ENCODE assay signal across 8 mouse cellular contexts in genomic region chr2:32288371-32288931, GRCm38 (mm10). TPM values are rescaled to one million over a fixed set of nuclear protein-coding genes. Genes with fewer than 3 reads are reported as not detected.
DNase-seq lines count a peak whose midpoint lies in the region; ATAC-seq and TF ChIP-seq lines count a peak whose summit lies in the region.

No protein-coding gene starts in this region.

- no peak for TF ChIP-seq POLR2A in heart, adult 2 months (IDR thresholded peaks at IDR 0.05; ENCODE audit: insufficient read depth, low read depth, low read length)

- intact Hi-C loops in heart, adult 2 months (cut with DNase I): loop anchor here (2.0 kb wide), 1 partner anchor 150 kb away; no protein-coding TSS in a partner anchor

- ATAC-seq in forebrain, embryonic 16.5 days: peak; percentile 19
- ATAC-seq in liver, embryonic 12.5 days: peak; percentile 59

- H3K36me3 ChIP-seq in heart, adult 2 months (ENCODE audit: control insufficient read depth, insufficient read depth, low read length): peaks cover 2% of the 10 kb centered on the region; the same call in 1 of the 2 replicates
- H3K36me3 ChIP-seq in forebrain, embryonic 16.5 days (ENCODE audit: control insufficient read depth, insufficient read depth): no peaks in the 10 kb centered on the region
- H3K36me3 ChIP-seq in liver, embryonic 12.5 days: peaks cover 41% of the 10 kb centered on the region

- peak overlapping the region; percentile 94 for H3K4me2 ChIP-seq in forebrain, embryonic 16.5 days (ENCODE audit: low read length)
- H3K4me2 ChIP-seq in liver, embryonic 12.5 days: peak overlapping the region; percentile 79

- peaks cover 3% of the 10 kb centered on the region; the same call in 1 of the 2 replicates for H3K4me1 ChIP-seq in heart, adult 2 months (ENCODE audit: control insufficient read depth, insufficient read depth, low read length)
- H3K4me1 ChIP-seq in forebrain, embryonic 16.5 days (replicated peaks; ENCODE audit: control insufficient read depth, insufficient read depth, low read length): peaks cover 22% of the 10 kb centered on the region
- peaks cover 41% of the 10 kb centered on the region for H3K4me1 ChIP-seq in liver, embryonic 12.5 days

- peak overlapping the region; percentile 57 for H3K9ac ChIP-seq in heart, adult 2 months (ENCODE audit: low read depth, low read length)
- peak overlapping the region; percentile 89 for H3K9ac ChIP-seq in forebrain, embryonic 16.5 days (replicated peaks; ENCODE audit: low read depth, low read length)
- H3K9ac ChIP-seq in liver, embryonic 12.5 days: peak overlapping the region; percentile 93

- no peak for TF ChIP-seq CTCF in heart, adult 2 months (IDR thresholded peaks at IDR 0.05)

- WGBS in heart, adult 2 months: under 1% methylated on average over 28 of the region's 29 CpGs
- WGBS in forebrain, embryonic 16.5 days: 3% methylated on average over 29 of the region's 29 CpGs
- 3% methylated on average over 29 of the region's 29 CpGs for WGBS in liver, embryonic 12.5 days (ENCODE audit: insufficient replicate concordance)

- no peak for DNase-seq in heart, adult 2 months
- DNase-seq in heart, postnatal 4 days: no peak
- DNase-seq in MN1 (ENCODE audit: low spot score): peak; percentile 49
- peak; percentile 57 for DNase-seq in naive thymus-derived CD4-positive, alpha-beta T cell, adult 2 months (ENCODE audit: low read depth)
- DNase-seq in layer of hippocampus, postnatal 25 days (ENCODE audit: extremely low spot score in 1 of 2, low spot score in 1 of 2): no peak
- DNase-seq in layer of hippocampus, adult 11-12 months (ENCODE audit: low spot score): no peak

- TF ChIP-seq EP300 in heart, adult 2 months (IDR thresholded peaks at IDR 0.05; ENCODE audit: insufficient read depth, low read depth, low read length): no peak

- peak overlapping the region; percentile 86 for H3K27ac ChIP-seq in heart, adult 2 months
- H3K27ac ChIP-seq in forebrain, embryonic 16.5 days (ENCODE audit: low read length): peak overlapping the region; percentile 54
- H3K27ac ChIP-seq in liver, embryonic 12.5 days: peak overlapping the region; percentile 80

- peak overlapping the region; percentile 77 for H3K4me3 ChIP-seq in heart, adult 2 months
- H3K4me3 ChIP-seq in forebrain, embryonic 16.5 days (replicated peaks; ENCODE audit: low read length): peak overlapping the region; percentile 90
- peak overlapping the region; percentile 89 for H3K4me3 ChIP-seq in liver, embryonic 12.5 days

- H3K9me3 ChIP-seq in forebrain, embryonic 16.5 days (ENCODE audit: control insufficient read depth, low read length): no peaks in the 10 kb centered on the region
- H3K9me3 ChIP-seq in liver, embryonic 12.5 days (replicated peaks): no peaks in the 10 kb centered on the region

- peaks cover 2% of the 10 kb centered on the region; the same call in 1 of the 2 replicates for H3K79me2 ChIP-seq in heart, adult 2 months (replicated peaks; ENCODE audit: control insufficient read depth, insufficient read depth, low read length)

- no peaks in the 10 kb centered on the region for H3K27me3 ChIP-seq in heart, adult 2 months (ENCODE audit: control insufficient read depth, insufficient read depth, low read length)
- H3K27me3 ChIP-seq in forebrain, embryonic 16.5 days (replicated peaks; ENCODE audit: control insufficient read depth, insufficient read depth, low read length): no peaks in the 10 kb centered on the region
- H3K27me3 ChIP-seq in liver, embryonic 12.5 days (replicated peaks): no peaks in the 10 kb centered on the region

RNA-seq across cellular contexts. Expression of gene Swi5, which starts 0.6 kb away (rescaled TPM):
- total RNA-seq in heart, adult 2 months (2021): 100 to 1,000 TPM; 205 to 233 TPM
- 173 and 223 TPM in 2 replicates for polyA plus RNA-seq in heart, adult 2 months (2012; rRNA removed)
- 100 to 1,000 TPM; 181 to 193 TPM for total RNA-seq in heart, postnatal 4 days (2021)
- polyA plus RNA-seq in forebrain, embryonic 16.5 days (2015; fragmentation: Nextera tagmentation; extraction: Ambion mirVana): 362 and 368 TPM in 2 replicates
- polyA plus RNA-seq in liver, embryonic 12.5 days (2016; fragmentation: Nextera tagmentation; extraction: Ambion mirVana): 214 and 218 TPM in 2 replicates
- total RNA-seq in layer of hippocampus, postnatal 25 days (2021): 100 to 1,000 TPM; 206 to 208 TPM

RNA-seq across cellular contexts. Expression of gene Golga2, which starts 1.3 kb away (rescaled TPM):
- total RNA-seq in heart, adult 2 months (2021): 10 to 100 TPM; 69.8 to 79.9 TPM
- polyA plus RNA-seq in heart, adult 2 months (2012; rRNA removed): 34.5 and 44.0 TPM in 2 replicates
- total RNA-seq in heart, postnatal 4 days (2021): 10 to 100 TPM; 75.1 to 78.1 TPM
- polyA plus RNA-seq in forebrain, embryonic 16.5 days (2015; fragmentation: Nextera tagmentation; extraction: Ambion mirVana): 29.4 and 29.8 TPM in 2 replicates
- polyA plus RNA-seq in liver, embryonic 12.5 days (2016; fragmentation: Nextera tagmentation; extraction: Ambion mirVana): 13.0 and 14.4 TPM in 2 replicates
- total RNA-seq in layer of hippocampus, postnatal 25 days (2021): 10 to 100 TPM; 81.4 to 89.9 TPM

RNA-seq across cellular contexts. Expression of gene Uck1, which starts 28.5 kb away (rescaled TPM):
- total RNA-seq in heart, adult 2 months (2021): 10 to 100 TPM; 22.5 to 22.8 TPM
- polyA plus RNA-seq in heart, adult 2 months (2012; rRNA removed): 41.7 and 43.1 TPM in 2 replicates
- 10 to 100 TPM; 25.3 to 29.7 TPM for total RNA-seq in heart, postnatal 4 days (2021)
- polyA plus RNA-seq in forebrain, embryonic 16.5 days (2015; fragmentation: Nextera tagmentation; extraction: Ambion mirVana): 93.9 and 108 TPM in 2 replicates
- 39.9 and 42.0 TPM in 2 replicates for polyA plus RNA-seq in liver, embryonic 12.5 days (2016; fragmentation: Nextera tagmentation; extraction: Ambion mirVana)
- total RNA-seq in layer of hippocampus, postnatal 25 days (2021): 10 to 100 TPM; 52.8 to 60.0 TPM

RNA-seq across cellular contexts. Expression of gene Pomt1, which starts 52.1 kb away (rescaled TPM):
- total RNA-seq in heart, adult 2 months (2021): 10 to 100 TPM; 13.1 to 16.9 TPM
- polyA plus RNA-seq in heart, adult 2 months (2012; rRNA removed): 17.7 and 19.7 TPM in 2 replicates
- total RNA-seq in heart, postnatal 4 days (2021): 10 to 100 TPM; 18.0 to 19.1 TPM
- 29.9 and 36.8 TPM in 2 replicates for polyA plus RNA-seq in forebrain, embryonic 16.5 days (2015; fragmentation: Nextera tagmentation; extraction: Ambion mirVana)
- polyA plus RNA-seq in liver, embryonic 12.5 days (2016; fragmentation: Nextera tagmentation; extraction: Ambion mirVana): 19.1 and 20.0 TPM in 2 replicates
- total RNA-seq in layer of hippocampus, postnatal 25 days (2021): 10 to 100 TPM; 21.4 to 25.2 TPM

Comparison
In these comparisons a context has a peak if more than half of its experiments do, and no peak if none do; other contexts are left out.
1. DNase-seq: peak in MN1 (single experiment) and naive thymus-derived CD4-positive, alpha-beta T cell, adult 2 months (single experiment); none in heart, adult 2 months (0 of 2), heart, postnatal 4 days (single experiment), layer of hippocampus, postnatal 25 days (0 of 2) and layer of hippocampus, adult 11-12 months (single experiment).
2. Peak in every context shown above with its lines, with median percentiles within 50 percentile points of each other: H3K27ac ChIP-seq, H3K4me3 ChIP-seq and H3K9ac ChIP-seq.